Mouse (Mus musculus): ENCODE data around the gene Agbl4. TPM values are rescaled to one million over a fixed set of nuclear protein-coding genes. Genes with fewer than 3 reads are reported as not detected.

Gene Agbl4
- polyA plus RNA-seq, 1 experiment = not detected

DNA sequence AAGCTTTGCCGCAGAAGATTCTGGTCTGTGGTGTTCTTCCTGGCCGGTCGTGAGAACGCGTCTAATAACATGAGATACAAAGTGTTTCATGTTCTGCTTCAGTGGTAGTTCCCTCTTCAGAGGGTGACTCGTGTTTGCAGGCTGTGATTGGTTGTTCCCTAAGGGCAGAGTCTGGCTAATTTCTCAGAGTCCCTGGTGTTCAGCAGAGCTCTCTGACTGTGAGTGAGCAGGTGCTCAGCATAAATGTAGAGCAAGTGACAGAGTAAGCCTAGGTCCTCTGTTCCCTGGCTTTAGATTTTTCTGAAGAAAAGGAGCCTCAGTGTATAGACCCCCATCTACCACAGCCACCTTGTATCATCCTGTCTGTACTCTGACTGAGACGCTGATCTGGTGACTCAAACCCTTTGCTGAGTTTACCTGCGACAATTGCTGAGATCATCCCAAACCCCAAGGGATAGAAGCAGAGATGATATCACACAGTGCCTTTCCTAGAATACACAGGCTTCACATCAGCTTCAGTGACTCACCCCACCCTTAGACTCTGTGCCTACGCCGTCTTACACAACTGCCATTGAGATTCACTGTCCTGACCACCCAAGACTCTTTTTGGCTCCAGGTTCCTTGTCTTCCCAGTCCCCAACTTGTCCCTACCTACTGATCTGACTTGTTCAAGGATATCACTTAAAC, 1179.8 kb downstream of the Agbl4 start:
- Histone ChIP-seq H3K36me3 (ENCODE audit: control insufficient read depth, insufficient read depth) (no peaks in the 10 kb centered on the region), H3K4me3 (ENCODE audit: insufficient read depth, poor library complexity, severe bottlenecking) (no peak overlapping the region), H3ac (ENCODE audit: control insufficient read depth, insufficient read length, low read depth) (no peak overlapping the region), H3K27me3 (ENCODE audit: control insufficient read depth, insufficient read depth, insufficient read length) (no peaks in the 10 kb centered on the region), H3K79me2 (ENCODE audit: control insufficient read depth, insufficient read depth) (no peaks in the 10 kb centered on the region), H3K79me3 (ENCODE audit: low read depth) (no peaks in the 10 kb centered on the region)
- TF ChIP-seq USF1 (IDR thresholded peaks at IDR 0.05; ENCODE audit: low read depth) (no peak), CEBPB (IDR thresholded peaks at IDR 0.05; ENCODE audit: low read depth) (no peak), MYOD1 (IDR thresholded peaks at IDR 0.05; ENCODE audit: control insufficient read depth, insufficient read length, low read depth) (no peak), MAX (IDR thresholded peaks at IDR 0.05) (no peak), CTCF (IDR thresholded peaks at IDR 0.05; ENCODE audit: control insufficient read depth, insufficient read depth, insufficient read length) (no peak), MYOG (IDR thresholded peaks at IDR 0.05; ENCODE audit: control insufficient read depth, extremely low read depth, insufficient read length) (no peak), FOSL1 (IDR thresholded peaks at IDR 0.05; ENCODE audit: insufficient read depth, low read length, poor library complexity, severe bottlenecking) (no peak)

DNA sequence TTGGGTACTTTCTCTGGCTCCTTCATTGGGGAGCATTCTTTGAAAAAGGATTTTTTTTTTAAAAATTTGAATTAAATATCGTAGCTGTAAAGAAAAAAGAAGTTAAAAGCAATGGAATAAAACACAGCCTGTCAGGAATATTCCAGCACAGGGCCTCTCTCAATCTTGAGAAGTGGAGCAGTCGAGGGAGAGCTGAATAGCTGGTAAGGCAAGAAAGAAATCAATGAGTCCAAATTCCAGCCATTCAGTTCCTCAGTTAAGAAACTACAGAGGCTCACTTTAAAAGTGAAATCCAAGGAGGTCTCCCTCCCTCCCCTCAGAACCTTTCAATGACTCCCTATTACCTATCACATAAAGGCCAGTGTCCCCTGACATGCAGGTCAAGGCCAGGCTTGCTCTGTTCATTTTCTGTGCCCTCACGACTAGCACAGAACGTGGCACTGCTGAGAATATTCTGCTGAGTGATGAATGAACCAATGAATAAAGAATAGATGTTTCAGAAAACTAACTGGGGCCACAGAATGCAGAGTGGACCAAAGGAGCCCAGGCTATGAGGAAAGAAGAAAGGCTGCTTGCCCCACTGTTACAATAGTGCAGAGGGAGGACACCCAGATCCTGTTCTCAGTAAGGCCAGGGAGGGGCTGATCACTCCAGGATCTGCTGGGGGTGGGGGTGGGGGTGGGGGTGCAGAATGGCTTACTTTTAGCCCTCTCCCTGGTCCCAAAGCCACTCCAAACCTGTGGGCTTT, 1181.8 kb downstream of the Agbl4 start:
- no peaks in the 10 kb centered on the region for H3K27me3 ChIP-seq (ENCODE audit: control insufficient read depth, insufficient read depth, insufficient read length)
- TF ChIP-seq MAX (IDR thresholded peaks at IDR 0.05) = no peak
- TF ChIP-seq USF1 (IDR thresholded peaks at IDR 0.05; ENCODE audit: low read depth) = no peak
- no peak for TF ChIP-seq CTCF (IDR thresholded peaks at IDR 0.05; ENCODE audit: control insufficient read depth, insufficient read depth, insufficient read length)
- TF ChIP-seq CEBPB (IDR thresholded peaks at IDR 0.05; ENCODE audit: low read depth) = no peak
- TF ChIP-seq FOSL1 (IDR thresholded peaks at IDR 0.05; ENCODE audit: insufficient read depth, low read length, poor library complexity, severe bottlenecking) = no peak
- no peak for TF ChIP-seq MYOD1 (IDR thresholded peaks at IDR 0.05; ENCODE audit: control insufficient read depth, insufficient read length, low read depth)
- no peak for TF ChIP-seq MYOG (IDR thresholded peaks at IDR 0.05; ENCODE audit: control insufficient read depth, extremely low read depth, insufficient read length)
- H3K79me2 ChIP-seq (ENCODE audit: control insufficient read depth, insufficient read depth) = no peaks in the 10 kb centered on the region
- H3K79me3 ChIP-seq (ENCODE audit: low read depth) = no peaks in the 10 kb centered on the region
- H3K4me3 ChIP-seq (ENCODE audit: insufficient read depth, poor library complexity, severe bottlenecking) = no peak overlapping the region
- H3K36me3 ChIP-seq (ENCODE audit: control insufficient read depth, insufficient read depth) = no peaks in the 10 kb centered on the region
- no peak overlapping the region for H3ac ChIP-seq (ENCODE audit: control insufficient read depth, insufficient read length, low read depth)

DNA sequence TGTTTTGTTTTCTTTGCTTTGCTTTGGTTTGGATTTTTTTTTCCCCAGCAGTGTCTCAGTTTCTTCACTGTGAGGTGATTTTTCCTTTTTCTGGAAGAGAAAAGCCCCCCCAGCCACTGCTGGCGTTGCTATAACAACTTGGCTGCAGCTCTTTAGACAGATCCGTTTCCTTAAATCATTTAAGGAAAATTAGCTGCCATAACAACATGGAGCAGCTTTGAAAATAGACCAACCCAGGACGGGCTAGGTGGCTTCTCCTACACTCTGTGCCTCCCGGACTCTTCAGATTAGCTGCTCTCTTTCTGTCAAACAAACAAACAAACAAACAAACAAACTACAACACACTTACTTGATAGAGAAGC, 1182.4 kb downstream of the Agbl4 start:
- H3K79me3 ChIP-seq (ENCODE audit: low read depth) = no peaks in the 10 kb centered on the region
- H3K27me3 ChIP-seq (ENCODE audit: control insufficient read depth, insufficient read depth, insufficient read length) = no peaks in the 10 kb centered on the region
- no peaks in the 10 kb centered on the region for H3K36me3 ChIP-seq (ENCODE audit: control insufficient read depth, insufficient read depth)
- TF ChIP-seq MAX (IDR thresholded peaks at IDR 0.05) = no peak
- no peak for TF ChIP-seq MYOG (IDR thresholded peaks at IDR 0.05; ENCODE audit: control insufficient read depth, extremely low read depth, insufficient read length)
- TF ChIP-seq USF1 (IDR thresholded peaks at IDR 0.05; ENCODE audit: low read depth) = no peak
- TF ChIP-seq CTCF (IDR thresholded peaks at IDR 0.05; ENCODE audit: control insufficient read depth, insufficient read depth, insufficient read length) = no peak
- TF ChIP-seq CEBPB (IDR thresholded peaks at IDR 0.05; ENCODE audit: low read depth) = no peak
- no peak for TF ChIP-seq FOSL1 (IDR thresholded peaks at IDR 0.05; ENCODE audit: insufficient read depth, low read length, poor library complexity, severe bottlenecking)
- no peak for TF ChIP-seq MYOD1 (IDR thresholded peaks at IDR 0.05; ENCODE audit: control insufficient read depth, insufficient read length, low read depth)
- no peak overlapping the region for H3ac ChIP-seq (ENCODE audit: control insufficient read depth, insufficient read length, low read depth)
- H3K79me2 ChIP-seq (ENCODE audit: control insufficient read depth, insufficient read depth) = no peaks in the 10 kb centered on the region
- H3K4me3 ChIP-seq (ENCODE audit: insufficient read depth, poor library complexity, severe bottlenecking) = no peak overlapping the region

DNA sequence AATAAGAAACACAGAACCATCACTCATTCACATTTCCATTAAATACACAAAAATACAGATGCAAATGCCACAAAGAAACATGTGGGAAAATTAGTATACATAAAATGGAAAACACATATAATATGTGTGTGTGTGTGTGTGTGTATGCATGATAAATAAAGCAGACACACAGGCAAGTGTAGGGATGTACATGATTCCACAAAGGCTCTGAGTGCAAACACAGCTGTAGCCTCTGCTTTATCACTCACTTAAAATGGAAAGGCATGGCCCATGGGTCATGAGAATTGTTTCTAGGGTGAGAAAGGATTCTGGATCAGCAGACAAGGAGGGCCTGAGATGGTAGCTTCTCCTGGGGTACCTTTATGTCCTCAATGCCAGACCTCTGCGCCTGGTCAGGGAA, 1182.8 kb downstream of the Agbl4 start:
- TF ChIP-seq MYOG (IDR thresholded peaks at IDR 0.05; ENCODE audit: control insufficient read depth, extremely low read depth, insufficient read length) (no peak), USF1 (IDR thresholded peaks at IDR 0.05; ENCODE audit: low read depth) (no peak), MYOD1 (IDR thresholded peaks at IDR 0.05; ENCODE audit: control insufficient read depth, insufficient read length, low read depth) (no peak)
- Histone ChIP-seq H3K27me3 (ENCODE audit: control insufficient read depth, insufficient read depth, insufficient read length) (no peaks in the 10 kb centered on the region), H3K79me3 (ENCODE audit: low read depth) (no peaks in the 10 kb centered on the region), H3K79me2 (ENCODE audit: control insufficient read depth, insufficient read depth) (no peaks in the 10 kb centered on the region), H3K36me3 (ENCODE audit: control insufficient read depth, insufficient read depth) (no peaks in the 10 kb centered on the region), H3K4me3 (ENCODE audit: insufficient read depth, poor library complexity, severe bottlenecking) (no peak overlapping the region), H3ac (ENCODE audit: control insufficient read depth, insufficient read length, low read depth) (no peak overlapping the region)

DNA sequence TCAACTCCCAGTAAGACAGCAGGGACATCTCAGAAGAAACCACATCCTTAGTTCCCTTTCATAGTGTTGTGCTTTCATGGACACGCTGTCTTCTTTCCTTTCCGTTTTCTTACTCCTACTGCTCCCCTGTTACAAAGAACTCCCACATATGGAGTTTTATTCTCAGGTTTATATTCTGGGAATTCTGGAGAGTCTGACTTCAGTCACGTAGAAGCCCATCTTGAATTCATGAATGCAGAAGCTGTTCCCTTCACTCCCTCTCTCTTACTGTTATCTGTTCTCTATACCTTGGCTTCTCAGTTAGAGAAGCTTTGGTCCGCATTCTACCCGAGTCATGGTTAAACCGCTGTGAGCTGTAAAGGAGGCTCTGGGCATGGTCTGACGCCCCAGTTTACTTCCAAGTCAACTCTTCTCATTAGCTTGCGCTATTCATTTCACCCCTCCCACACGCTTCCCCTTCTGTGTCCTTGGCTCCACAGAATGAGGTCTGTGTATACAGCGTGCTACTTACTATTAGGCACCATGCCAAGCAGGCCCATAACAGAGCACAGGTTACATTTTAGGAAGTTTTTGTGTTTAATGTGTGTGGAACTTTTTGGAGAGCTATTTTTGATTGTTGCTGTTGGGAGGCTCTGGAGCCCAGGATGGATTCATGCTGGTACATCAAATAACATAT, 1186.2 kb downstream of the Agbl4 start:
- Histone ChIP-seq H3K79me3 (ENCODE audit: low read depth) (no peaks in the 10 kb centered on the region), H3K27me3 (ENCODE audit: control insufficient read depth, insufficient read depth, insufficient read length) (no peaks in the 10 kb centered on the region), H3K79me2 (ENCODE audit: control insufficient read depth, insufficient read depth) (no peaks in the 10 kb centered on the region), H3ac (ENCODE audit: control insufficient read depth, insufficient read length, low read depth) (no peak overlapping the region), H3K36me3 (ENCODE audit: control insufficient read depth, insufficient read depth) (no peaks in the 10 kb centered on the region), H3K4me3 (ENCODE audit: insufficient read depth, poor library complexity, severe bottlenecking) (no peak overlapping the region)
- no peak for TF ChIP-seq USF1 (IDR thresholded peaks at IDR 0.05; ENCODE audit: low read depth)
- no peak for TF ChIP-seq CTCF (IDR thresholded peaks at IDR 0.05; ENCODE audit: control insufficient read depth, insufficient read depth, insufficient read length)
- TF ChIP-seq MYOD1 (IDR thresholded peaks at IDR 0.05; ENCODE audit: control insufficient read depth, insufficient read length, low read depth) = no peak
- no peak for TF ChIP-seq CEBPB (IDR thresholded peaks at IDR 0.05; ENCODE audit: low read depth)
- TF ChIP-seq MYOG (IDR thresholded peaks at IDR 0.05; ENCODE audit: control insufficient read depth, extremely low read depth, insufficient read length) = no peak
- TF ChIP-seq MAX (IDR thresholded peaks at IDR 0.05) = no peak
- TF ChIP-seq FOSL1 (IDR thresholded peaks at IDR 0.05; ENCODE audit: insufficient read depth, low read length, poor library complexity, severe bottlenecking) = no peak

All from C2C12 (cell line).